Mouse (Mus musculus) E14TG2a.4 (cell line): Measurements from ENCODE around the gene Itgb3bp.

ENCODE experiments used
- H3K27me3 ChIP-seq: 2 replicates; pipeline ENCODE4 v1.6.1; 2014; ENCODE audit warnings: low read length, control low read depth; ENCODE audit not compliant: insufficient read depth
- H3K36me3 ChIP-seq: 2 replicates; pipeline ENCODE4 v1.6.1; 2014; ENCODE audit warnings: low read length, control low read depth; ENCODE audit not compliant: insufficient read depth
- H3K4me1 ChIP-seq: replicated peaks from 2 replicates; pipeline ENCODE4 v1.6.1; 2014; ENCODE audit warnings: low read depth, low read length, control low read depth
- H3K4me3 ChIP-seq: replicated peaks from 2 replicates; pipeline ENCODE4 v1.5.1; 2014; ENCODE audit warnings: mild to moderate bottlenecking, low read length
- H3K9me3 ChIP-seq: 2 replicates; pipeline ENCODE4 v1.6.1; 2014; ENCODE audit warnings: low read length, control low read depth
- CTCF ChIP-seq: conservative IDR thresholded peaks from 2 replicates; pipeline ENCODE4 v1.5.1; 2014; ENCODE audit warnings: low read length
- NANOG ChIP-seq: IDR thresholded peaks from 2 replicates; pipeline ENCODE4 v1.6.1; 2014; ENCODE audit warnings: borderline replicate concordance, low read length, mixed read lengths
- POU5F1 ChIP-seq: IDR thresholded peaks from 2 replicates; pipeline ENCODE4 v1.6.1; 2014; ENCODE audit warnings: low read length, borderline replicate concordance

Itgb3bp gene

DNA sequence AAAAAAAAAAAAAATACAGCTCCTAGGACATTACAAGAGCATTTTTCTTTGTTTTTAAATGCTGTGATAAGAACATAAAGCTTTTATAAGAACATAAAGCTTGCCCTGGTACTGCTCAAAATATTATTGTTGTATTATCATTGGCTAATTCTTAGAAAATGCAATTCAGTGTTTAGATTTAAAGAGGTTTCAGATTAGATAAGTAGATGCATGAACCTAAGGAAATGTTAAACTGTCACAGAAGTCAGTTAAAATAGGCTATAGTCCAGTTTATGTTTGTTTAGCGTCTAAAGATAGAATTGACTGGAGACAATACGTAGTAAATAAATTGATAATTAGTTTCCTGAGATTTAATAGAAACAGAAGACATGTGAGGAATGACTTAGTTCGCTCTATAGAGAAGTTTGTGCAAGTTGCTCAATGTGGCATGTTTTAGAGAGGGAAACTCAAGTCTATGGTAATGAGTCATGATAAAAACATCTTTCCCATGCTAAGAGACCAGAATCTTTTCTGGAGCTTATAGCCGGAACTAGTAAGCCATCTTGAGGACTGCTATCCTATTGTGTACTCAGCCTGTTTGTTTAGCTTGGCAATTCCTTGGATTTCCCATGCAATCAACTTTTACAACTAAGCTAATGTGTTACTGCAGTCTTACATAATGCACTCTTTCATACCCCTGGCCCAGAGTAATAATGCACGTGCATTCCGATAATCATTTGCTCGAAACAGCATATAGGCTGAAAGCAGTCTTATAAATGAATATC is 112.7 kb downstream of the Itgb3bp start:
- Histone ChIP-seq H3K36me3 (no peaks in the 10 kb centered on the region), H3K27me3 (no peaks in the 10 kb centered on the region), H3K9me3 (no peaks in the 10 kb centered on the region), H3K4me3 (no peak overlapping the region), H3K4me1 (no peaks in the 10 kb centered on the region)
- no peak for TF ChIP-seq NANOG
- no peak for TF ChIP-seq CTCF
- TF ChIP-seq POU5F1, result no peak

DNA sequence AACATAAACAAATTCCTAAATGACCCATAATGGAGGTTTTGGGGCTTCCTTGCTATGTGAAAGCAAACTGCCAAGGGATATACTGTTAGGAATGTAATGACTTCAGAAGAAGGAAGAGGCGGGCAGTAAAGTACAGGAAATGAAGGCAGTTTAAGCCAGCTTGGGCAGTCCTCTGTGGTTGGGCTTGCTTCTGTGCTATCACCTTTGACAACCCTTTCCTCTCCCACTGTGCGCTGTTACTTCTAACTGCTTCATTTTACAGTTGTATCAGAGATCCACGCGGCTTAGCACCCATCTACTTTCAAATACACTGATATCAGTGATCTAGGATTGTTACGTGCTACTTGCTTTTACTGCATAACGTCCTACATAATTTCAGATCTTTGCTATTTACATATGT is 137.2 kb downstream of the Itgb3bp start:
- Histone ChIP-seq H3K27me3 (no peaks in the 10 kb centered on the region), H3K36me3 (no peaks in the 10 kb centered on the region), H3K9me3 (no peaks in the 10 kb centered on the region), H3K4me1 (no peaks in the 10 kb centered on the region), H3K4me3 (no peak overlapping the region)
- TF ChIP-seq NANOG (no peak), CTCF (no peak), POU5F1 (no peak)

- no peaks in the 10 kb centered on the region for H3K9me3 ChIP-seq
- TF ChIP-seq CTCF, result no peak
- no peak for TF ChIP-seq NANOG
- no peak for TF ChIP-seq POU5F1
- no peak overlapping the region for H3K4me3 ChIP-seq
- H3K27me3 ChIP-seq, result no peaks in the 10 kb centered on the region
- no peaks in the 10 kb centered on the region for H3K4me1 ChIP-seq
- H3K36me3 ChIP-seq, result no peaks in the 10 kb centered on the region
Observed at GRCm38 (mm10) chr4:99773041-99773440, 156.6 kb downstream of the Itgb3bp start.

GRCm38 (mm10) chr4:99770555-99770954 is 159.1 kb downstream of the Itgb3bp start:
- no peak for TF ChIP-seq NANOG
- TF ChIP-seq CTCF, result no peak
- no peak for TF ChIP-seq POU5F1
- Histone ChIP-seq H3K27me3 (no peaks in the 10 kb centered on the region), H3K36me3 (no peaks in the 10 kb centered on the region), H3K4me3 (no peak overlapping the region), H3K4me1 (no peaks in the 10 kb centered on the region), H3K9me3 (no peaks in the 10 kb centered on the region)

DNA sequence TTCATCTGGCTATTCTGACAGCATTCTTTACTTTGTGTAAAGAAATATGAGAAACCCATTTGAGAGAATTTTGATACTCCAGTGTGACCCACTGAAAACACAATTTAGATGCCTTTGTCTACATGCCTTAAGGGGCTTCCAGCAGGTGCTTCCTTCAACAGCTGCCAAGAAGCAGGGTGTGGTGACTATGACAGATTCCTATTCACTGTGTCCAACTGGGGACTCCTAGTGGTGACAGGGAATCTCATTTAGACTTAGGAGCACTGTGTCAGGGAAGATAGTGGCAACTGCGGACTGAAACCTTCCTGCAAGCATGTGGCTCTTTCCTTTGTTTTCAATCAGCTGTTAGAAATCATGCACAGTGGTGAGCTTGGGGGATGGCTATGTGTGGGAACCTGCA is 162.9 kb downstream of the Itgb3bp start:
- Histone ChIP-seq H3K9me3 (no peaks in the 10 kb centered on the region), H3K4me3 (no peak overlapping the region), H3K4me1 (no peaks in the 10 kb centered on the region), H3K36me3 (no peaks in the 10 kb centered on the region), H3K27me3 (no peaks in the 10 kb centered on the region)
- TF ChIP-seq NANOG, result no peak
- no peak for TF ChIP-seq POU5F1
- peak; percentile 24 for TF ChIP-seq CTCF

- Histone ChIP-seq H3K36me3 (no peaks in the 10 kb centered on the region), H3K4me3 (no peak overlapping the region), H3K27me3 (no peaks in the 10 kb centered on the region), H3K9me3 (no peaks in the 10 kb centered on the region), H3K4me1 (no peaks in the 10 kb centered on the region)
- TF ChIP-seq CTCF, result no peak
Observed at GRCm38 (mm10) chr4:99766303-99766702, 163.3 kb downstream of the Itgb3bp start.

DNA sequence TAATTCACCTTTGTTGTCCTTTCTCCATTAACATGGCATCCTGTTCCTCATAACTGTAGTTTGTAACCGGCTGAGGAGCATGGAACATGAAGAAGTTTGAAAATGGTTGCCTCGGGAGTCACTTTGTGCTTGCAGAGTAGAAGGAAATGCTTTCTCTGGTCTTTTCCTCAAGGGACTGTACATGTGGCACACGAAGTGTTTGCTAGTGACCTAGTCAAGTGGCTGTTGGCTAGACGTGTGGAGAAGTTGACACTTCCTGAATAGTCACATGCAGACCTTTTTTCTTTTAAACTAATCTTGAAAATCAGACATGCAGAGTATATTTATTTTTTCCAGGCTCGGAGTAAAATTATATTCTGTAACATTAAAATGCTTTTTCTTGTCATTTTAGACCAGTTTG is 177.2 kb downstream of the Itgb3bp start:
- Histone ChIP-seq H3K4me1 (no peaks in the 10 kb centered on the region), H3K4me3 (no peak overlapping the region), H3K9me3 (no peaks in the 10 kb centered on the region), H3K27me3 (no peaks in the 10 kb centered on the region), H3K36me3 (peaks cover 30% of the 10 kb centered on the region)
- TF ChIP-seq POU5F1 (no peak), CTCF (no peak), NANOG (no peak)

DNA sequence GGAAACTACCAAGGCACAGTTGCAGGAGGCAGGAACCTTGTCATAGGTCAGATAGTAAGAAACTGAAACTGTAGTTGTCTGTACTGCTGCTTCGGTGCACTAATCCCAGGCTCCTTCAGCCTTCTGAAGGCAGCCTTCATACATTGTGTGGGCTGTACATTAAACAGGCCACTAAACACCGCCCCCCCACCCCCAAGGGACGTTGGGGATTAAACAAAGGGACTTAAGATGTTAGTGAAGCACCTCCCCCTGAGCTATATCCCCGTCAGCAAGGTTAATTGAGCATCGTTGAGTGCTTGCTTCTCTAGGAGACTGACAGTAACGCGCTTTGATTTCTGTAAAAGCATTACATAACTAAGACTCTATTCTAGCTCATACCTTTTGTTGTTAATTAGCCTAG is 189.8 kb downstream of the Itgb3bp start:
- TF ChIP-seq POU5F1, result no peak
- TF ChIP-seq NANOG, result no peak
- TF ChIP-seq CTCF, result no peak
- no peaks in the 10 kb centered on the region; the same call in 1 of the 2 replicates for H3K4me1 ChIP-seq
- H3K36me3 ChIP-seq, result peaks cover 19% of the 10 kb centered on the region
- no peak overlapping the region for H3K4me3 ChIP-seq
- H3K27me3 ChIP-seq, result no peaks in the 10 kb centered on the region
- no peaks in the 10 kb centered on the region for H3K9me3 ChIP-seq

DNA sequence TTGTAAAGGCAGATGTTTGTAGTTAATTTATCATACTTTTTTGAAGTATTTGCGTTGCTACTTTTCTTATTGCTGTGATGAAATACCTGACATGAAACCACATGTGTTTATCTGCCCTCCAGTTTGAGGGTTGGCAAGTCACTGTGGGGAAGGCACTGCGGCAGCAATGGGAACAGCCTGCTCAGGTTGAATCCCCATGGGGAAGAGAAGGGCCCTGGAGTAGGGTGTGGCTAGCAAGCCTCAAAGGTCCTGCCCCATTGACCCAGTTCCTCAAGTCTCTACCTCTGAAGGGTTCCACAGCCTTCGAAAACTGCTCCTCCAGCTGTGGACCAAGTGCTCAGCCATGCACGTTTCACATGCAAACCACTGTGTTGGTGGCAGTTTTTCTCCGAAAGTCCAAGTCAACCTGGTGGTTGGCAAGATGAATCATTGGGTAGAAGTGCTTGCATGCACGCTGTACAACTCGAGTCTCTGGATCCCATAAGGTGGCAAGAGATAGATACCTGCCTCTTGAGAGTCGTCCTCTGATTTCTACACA is 203.6 kb downstream of the Itgb3bp start:
- peaks cover 5% of the 10 kb centered on the region for H3K4me1 ChIP-seq
- peaks cover 4% of the 10 kb centered on the region; the same call in 1 of the 2 replicates for H3K9me3 ChIP-seq
- peaks cover 70% of the 10 kb centered on the region for H3K36me3 ChIP-seq
- TF ChIP-seq POU5F1, result no peak
- no peak for TF ChIP-seq NANOG
- no peaks in the 10 kb centered on the region for H3K27me3 ChIP-seq
- no peak overlapping the region for H3K4me3 ChIP-seq
